Mouse (Mus musculus) liver, adult 2 months (tissue): ENCODE measurements at regions not wholly inside any gene's neighbourhood (a gene's known extent, or its start where the extent isn't known, plus 50 kb on each side); places are given as distances from the start of the nearest gene placed in this dataset.

Experiments
- CTCF ChIP-seq: fragments of 200-500 bp; IDR thresholded peaks from 2 replicates; pipeline ENCODE4 v1.5.1; 2011; ENCODE audit warnings: low read depth, low read length, control low read depth
- POLR2A ChIP-seq: fragments of 200-500 bp; IDR thresholded peaks from 2 replicates; pipeline ENCODE4 v1.6.1; 2011; ENCODE audit warnings: low read length, control low read depth; ENCODE audit not compliant: insufficient read depth; ENCODE audit errors: extremely low read depth

DNA sequence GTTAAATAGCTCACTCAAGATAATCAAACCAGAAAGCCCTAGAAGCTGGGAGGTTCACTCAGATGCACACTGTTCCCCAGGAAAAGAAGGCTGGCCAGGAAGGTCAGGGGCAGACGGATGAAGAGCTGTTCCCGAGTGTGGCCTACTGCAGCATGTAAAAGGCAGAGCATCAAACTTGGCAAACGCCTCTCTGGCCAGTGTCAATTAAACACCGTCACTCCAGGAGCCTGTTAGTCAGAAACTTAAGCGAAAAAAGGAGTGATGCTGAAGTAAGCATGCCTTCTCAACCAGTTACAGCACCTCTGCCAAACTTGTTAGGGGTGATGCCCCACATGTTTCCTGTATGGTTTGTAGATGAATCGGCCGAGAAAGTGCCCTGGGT is 360.4 kb downstream of the Fut8 start:
- TF ChIP-seq CTCF (no peak), POLR2A (no peak)
